Mouse (Mus musculus) cerebellum, postnatal 25 days (tissue): Measurements from ENCODE around the gene Tm6sf1.
A peak's percentile ranks its signal among the peaks of the same experiment; 100 is the strongest.
"Not testable (repeated sequence)": the region's sequence is repeated elsewhere in the genome, so short reads cannot be mapped to it uniquely, and the experiment has no call there.

Experiments used
- DNase-seq, 2 experiments: peaks; one replicate each; pipeline ENCODE4 v3.0.0; 2021; ENCODE audit warnings: mixed read lengths in 2 of 2

The Tm6sf1 gene

DNA sequence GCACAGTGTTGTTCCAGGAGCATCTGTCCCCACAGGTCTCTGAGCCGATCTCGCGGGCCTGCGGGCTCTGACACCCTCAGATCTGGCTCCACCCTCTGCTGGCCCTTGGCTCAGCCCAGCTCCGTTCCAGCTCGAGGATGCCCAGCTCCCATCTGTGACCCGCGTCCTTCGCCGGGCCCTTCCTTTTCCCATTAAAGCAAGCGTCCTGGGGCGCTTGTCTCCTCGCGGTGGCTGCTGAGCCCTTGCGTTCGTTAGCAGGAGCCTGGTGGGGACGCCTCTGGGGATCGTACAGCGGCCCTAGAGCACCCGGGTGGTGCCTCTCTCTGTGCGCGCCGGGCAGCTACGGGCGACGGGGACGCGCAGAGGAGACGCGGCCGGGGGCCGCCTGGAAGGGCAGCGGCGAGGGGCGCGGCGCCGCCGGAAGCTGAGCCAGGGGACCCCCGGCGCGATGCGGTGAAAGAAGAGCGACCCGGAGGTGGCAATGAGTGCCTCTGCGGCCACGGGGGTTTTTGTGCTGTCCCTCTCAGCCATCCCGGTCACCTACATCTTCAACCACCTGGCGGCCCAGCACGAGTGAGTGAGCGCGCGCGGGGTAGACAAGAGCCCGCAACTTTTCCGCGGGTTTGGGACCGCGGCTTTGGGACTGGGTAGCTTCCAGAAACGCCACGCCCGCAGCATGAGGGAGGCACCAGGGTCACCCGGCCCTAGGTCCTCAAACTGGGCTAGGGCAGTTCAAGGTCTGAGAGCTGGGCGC is at the start of gene Tm6sf1:
Gene Tm6sf1 (plus strand): TSS at position 34 of the 754 bp plus-strand sequence.
- peak; percentile 25 to 44 for DNase-seq

DNA sequence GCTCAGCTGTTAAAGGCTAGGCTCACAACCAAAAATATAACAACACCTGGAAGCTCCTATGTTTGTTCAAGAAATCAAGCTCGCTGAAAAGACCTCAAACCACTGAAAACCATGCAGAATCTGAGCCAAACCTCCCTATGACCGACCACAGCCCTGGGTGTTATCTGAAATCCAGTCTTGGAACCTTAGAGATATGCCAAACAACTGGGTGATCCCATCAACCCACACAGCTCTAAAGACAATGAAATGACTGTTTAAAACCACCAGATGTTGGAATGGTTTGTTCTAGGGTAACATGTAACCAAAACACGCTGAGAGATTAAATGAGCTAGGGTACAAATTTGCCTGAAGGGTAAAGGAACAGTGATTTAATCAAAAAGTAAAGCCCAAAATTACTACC is 33.9 kb upstream of the Tm6sf1 start:
- DNase-seq, result no peak

DNA sequence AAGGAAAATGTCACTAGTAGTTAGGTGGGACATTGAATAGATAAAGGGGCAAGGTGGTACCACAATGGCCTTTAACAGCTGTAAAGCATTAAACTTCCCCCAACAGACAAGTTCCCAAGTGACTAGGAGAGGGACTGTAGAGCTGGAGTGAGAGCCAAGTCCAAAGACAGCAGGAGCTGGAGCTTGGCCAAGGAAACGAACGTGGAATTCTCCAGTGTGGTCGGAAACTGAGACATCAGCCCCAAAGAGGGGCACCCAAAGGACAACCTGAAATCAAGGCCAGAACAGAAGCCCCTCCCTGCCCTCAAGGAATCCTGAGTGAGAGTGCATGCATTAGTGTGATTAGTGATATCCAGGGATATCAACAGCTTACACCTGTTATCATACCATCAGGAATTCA is 33.4 kb upstream of the Tm6sf1 start:
- peak in 1 of 2 experiments; percentile 21 for DNase-seq

DNA sequence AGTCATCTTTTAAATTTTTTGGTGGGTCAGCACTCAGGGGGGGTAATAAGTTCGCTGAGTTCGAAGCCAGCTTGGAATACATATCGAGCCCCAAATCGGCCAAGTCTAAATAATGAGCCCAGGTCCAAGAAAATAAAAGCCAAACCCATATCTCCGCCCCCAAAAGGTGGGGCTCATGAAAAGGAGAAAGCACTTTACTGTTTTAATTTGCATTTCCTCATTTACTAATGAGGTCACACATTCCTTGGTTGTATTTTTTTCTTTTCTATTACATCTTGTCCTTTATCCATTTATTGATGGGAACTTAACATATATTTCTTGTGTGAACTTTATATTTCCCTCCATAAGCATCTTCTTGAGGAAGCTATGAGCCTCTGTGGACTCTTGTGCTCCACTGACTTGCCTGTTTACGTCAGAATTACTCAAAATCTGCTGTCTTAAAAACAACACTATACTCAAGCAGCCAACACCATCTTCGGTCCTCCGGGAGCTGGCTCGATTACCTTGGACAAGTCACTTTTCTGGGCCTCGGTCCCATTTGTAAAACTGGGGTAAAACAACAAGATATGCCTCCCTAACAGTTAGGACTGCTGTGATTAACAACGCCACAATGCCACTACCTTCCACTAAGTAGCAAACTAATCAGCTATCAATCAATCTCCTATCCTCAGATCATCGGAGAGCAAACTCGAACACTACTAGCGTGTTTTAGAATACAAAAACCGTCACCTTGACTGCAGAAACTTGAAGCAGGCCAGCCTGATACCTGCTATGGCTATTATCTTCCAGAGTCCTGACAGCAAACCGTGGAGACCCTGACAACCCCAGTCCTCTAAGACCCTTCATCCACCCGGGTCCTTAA is 30.8 kb upstream of the Tm6sf1 start:
- no peak for DNase-seq

DNA sequence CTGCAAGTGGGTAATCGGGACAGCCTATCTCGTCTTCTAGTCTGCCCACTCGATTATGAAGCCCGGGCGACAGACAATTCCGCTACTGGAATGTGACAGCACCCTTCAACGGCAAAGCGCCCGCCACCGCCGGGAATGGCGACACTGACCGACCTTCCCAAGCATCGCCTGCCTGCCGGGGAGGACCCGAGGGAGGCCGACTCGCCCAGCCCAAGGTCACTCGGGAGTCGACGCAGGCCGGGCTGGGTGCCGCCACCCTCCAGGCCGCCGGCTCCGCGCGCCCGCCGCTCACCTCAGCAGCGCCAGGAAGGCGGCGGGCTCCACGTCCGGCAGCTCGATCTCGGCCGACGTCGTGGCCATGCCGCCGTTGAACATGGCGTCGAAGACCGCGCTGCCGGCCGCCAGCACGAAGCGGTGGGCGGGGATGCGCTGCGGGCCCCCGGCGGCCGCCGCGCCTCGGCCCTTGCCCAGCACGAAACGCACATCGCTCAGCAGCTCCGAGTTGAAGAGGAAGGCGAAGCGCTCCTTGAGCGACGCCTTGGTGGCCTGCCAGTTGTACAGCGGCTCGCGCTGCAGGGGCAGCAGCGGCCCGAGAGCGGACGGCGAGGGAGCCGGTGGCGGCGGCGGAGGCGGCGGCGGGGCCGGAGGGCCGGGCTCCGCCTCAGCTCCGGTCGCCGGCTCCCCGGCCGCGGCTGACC is 30.0 kb upstream of the Tm6sf1 start:
- DNase-seq, result peak; percentile 50 to 66

DNA sequence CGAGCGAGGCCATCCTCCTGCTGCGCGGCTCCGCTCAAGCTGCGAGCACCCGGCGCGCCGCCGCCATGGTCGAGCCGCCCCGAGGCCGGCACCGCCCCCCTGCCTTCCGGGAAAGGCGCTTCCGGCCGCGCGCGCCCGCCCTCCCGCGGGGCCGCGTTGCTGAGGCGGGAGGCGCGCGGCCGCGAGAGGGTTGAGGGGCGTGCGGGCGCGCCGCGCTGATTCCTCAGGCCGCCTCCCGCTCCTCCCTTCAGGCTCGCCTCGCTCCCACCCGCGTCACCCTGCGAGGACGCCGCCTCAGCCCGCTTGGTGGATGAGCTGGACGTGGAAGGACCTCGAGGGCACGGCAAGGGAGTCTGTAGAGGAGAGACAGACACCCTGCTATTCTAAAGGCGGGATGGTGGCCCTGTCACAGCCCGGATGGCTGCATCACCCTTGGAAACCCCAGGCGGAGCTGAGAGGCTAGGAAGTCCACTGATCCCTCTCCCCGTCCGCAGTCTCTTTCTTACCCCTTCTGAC is 29.4 kb upstream of the Tm6sf1 start, which contains the start of gene Btbd1:
Gene Btbd1 (minus strand): TSS at position 53 of the 516 bp plus-strand sequence.
- DNase-seq, result peak in 1 of 2 experiments; percentile 80

DNA sequence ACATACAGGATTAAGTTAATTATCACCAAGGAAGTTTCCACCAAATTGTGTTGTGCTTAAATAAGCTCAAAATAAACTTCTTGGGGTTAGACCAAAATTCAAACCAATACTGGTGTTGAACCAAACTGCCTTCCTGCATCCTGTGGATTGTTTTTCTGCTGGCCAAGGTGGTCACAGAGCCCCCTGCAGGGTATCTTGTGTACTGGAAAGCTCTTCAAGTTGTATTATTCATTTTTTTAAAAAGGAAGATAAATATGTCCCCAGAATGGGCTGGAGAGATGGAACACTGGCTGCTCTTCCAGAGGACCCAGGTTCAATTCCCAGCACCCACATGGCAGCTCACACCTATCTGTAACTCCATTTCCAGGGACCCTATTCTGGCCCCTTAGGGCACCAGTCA is 24.0 kb upstream of the Tm6sf1 start:
- no peak for DNase-seq

DNA sequence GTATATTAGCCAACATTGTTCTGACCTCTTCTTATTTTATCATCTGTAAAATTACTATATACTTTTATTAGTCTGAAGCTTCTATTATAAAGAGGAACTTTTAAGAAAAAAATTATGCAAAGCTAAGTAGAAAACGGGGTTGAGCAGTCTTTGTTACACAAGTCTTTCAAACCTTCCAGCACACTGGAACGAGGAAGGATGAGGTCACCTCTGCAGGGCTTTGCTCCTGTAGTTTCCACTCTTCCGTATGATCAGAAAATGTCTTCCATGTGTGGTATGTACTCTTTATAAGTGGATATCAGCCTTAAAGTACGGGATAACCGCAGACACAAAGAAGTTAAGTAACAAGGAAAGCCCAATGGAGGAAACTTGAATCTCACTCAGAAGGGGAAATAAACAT is 23.4 kb upstream of the Tm6sf1 start:
- no peak for DNase-seq

DNA sequence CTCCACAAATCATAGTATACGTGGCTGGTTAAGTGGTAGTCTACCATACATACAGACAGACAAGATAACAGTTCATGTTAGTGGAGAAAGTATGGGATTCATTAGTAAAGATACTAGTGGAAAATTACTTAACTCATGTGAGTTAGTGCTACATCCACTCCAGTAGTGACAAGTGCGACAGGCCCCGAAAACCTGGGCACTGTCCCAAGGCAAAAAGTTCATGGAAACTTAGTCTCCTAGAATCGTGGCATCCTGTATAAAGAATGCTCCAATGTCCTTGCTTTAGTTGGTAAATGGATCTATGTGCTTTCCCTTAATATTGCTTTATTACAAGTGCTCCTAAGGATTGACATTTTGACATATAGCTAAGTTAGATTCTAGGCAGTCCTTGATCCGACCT is 21.0 kb upstream of the Tm6sf1 start:
- DNase-seq, result not testable (repeated sequence)

DNA sequence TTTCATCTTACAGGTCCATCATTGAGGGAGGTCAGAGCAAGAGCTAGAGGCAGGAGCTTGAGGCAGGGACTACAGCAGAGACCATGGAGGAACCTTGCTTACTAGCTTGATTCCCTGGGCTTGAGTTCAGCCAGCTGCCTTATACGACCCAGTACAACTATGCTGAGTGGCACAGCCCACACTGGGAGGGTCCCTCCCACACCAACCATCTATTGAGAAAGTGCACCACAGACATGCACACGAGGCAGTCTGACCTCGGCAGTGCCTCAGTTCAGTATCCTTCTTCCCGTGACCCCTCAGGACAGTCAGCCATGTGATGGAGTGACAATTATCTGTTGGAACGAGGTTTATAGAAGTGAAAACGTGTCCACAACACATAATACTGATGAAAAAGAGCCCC is 19.1 kb upstream of the Tm6sf1 start:
- no peak for DNase-seq

DNA sequence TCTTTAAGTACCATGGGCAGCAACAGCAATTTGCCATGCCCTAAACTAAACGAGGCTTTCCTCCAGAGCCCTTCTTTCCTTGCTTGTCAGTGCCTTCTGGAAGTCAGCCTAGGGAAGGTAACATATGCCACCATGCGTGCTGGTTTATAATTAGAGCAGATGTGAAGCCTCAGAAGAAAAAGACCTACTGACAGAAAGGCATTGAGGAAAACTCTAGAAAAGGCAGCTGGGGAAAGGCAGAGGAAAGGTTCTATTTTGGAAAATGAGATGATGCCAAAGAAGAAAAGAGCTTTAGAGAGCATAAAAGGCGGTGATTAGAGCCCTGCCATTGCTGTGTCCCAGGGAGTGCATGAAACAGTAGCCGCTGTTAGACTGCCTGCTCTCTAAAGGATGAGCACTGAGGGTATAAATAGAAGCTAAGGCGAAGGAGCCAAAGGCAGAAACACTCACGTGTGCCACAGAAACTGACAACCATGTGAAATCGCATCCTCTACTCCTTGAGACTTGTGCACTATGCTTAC is 18.1 kb upstream of the Tm6sf1 start:
- no peak for DNase-seq

DNA sequence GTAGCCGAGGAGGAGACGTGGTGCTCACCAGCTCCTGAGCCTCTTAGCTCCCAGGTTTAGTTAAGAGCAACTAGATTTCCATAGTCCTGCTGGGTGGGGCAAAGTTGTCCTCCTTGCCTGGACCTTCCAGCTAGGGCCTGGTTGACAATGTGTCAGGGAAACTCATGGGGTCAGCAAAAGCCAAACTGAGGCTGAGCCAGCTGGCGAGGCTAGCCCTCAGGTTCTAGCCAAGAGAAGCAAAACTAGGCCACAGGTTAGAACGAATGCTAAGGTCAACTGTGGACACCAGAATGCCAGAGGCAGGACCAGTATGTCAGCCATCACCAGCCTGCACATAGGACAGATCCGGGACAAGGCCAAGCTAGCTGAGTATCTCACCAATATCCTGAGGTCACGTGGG is 17.4 kb upstream of the Tm6sf1 start:
- no peak for DNase-seq

DNA sequence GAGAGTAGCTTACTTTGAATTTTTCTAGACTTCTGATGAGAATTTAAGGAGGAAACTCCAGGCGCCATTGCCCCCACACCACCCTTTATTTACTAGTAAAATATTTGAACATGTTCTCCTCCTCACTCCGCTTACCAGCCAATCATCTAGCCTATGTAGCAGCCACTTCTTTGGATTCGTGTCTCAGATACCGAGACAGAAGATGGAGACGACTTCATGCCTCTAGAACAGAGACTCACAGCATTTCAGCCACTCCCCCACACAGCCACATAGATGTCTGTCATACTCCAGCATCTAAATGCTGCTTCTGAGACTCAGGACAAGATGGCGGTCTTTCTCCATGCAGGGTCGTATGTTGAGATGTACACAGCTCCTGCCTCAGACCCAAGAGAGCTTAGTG is 16.7 kb upstream of the Tm6sf1 start:
- no peak for DNase-seq

DNA sequence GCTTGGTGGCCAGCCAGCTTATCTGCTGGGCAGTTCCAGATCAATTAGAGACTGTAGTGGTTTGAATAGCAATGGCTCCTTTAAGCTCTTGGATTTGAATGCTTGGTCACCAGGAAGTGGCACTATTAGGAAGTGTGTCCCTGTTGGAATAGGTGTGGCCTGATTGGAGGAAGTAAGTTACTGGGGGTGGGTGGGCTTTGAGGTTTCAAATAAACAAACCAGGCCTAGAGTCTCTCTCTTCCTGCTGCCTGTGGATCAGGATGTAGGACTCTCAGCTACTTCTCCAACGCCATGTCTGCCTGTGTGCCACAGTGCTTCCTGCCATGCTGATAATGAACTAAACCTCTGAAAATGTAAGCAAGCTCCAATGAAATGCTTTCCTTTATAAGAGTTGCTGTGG is 15.8 kb upstream of the Tm6sf1 start:
- no peak for DNase-seq

DNA sequence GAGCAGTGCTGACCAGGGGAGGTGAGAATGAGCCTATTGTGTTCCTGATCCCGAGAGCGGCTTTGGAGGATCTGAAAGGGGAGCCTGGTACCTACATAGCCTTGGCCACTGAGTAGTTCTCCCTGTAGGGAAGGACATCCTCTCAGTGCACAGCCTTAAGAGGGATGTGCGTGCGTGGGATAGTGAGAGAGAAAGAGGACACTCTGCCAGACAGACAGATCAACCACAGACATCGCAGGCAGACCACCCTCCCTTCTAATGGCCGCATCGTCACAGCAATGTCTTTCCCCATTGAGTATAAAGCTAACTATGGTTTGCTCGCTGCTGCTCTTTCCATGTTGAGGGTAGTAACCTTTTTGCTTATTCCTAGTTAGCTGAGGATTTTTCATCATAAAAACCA is 14.9 kb upstream of the Tm6sf1 start:
- no peak for DNase-seq

DNA sequence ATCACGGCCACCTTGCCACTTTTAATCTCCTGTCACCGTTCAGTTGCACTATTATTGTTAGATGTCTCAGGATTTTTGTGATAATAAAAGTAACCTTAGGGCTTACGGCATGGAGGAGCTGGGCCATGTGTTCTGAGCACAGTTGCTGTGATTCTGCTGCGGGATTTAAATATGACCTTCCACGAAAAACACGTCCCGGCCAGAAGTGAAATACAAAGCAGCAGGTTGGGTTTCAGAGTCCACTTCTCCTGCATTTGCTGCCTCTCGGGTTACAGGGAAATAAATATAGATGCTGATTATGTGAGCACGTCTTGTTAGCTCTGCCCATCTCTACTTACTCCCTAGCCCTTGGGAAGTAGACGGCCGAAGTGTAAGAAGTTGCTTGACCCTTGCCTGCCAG is 14.0 kb upstream of the Tm6sf1 start:
- DNase-seq, result no peak

DNA sequence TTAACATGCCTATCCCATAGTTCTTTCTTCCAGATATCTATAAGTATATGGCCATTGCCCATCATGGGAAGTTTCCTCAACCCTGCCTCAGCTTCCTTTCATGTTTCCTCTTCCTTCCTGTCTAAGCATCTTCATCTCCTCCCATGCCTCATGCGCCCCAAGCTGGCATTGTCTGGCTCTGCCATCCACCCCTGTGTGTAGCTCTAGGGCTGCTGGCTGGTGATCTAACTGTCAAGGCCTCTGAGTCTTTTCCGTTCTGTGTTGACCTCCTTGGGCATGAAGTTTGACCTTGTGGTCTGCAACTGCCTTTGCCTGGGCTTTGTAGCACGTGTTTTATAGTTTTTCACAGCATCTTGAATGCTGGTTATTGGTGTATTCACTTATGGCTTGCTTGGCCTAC is 13.5 kb upstream of the Tm6sf1 start:
- DNase-seq, result no peak

DNA sequence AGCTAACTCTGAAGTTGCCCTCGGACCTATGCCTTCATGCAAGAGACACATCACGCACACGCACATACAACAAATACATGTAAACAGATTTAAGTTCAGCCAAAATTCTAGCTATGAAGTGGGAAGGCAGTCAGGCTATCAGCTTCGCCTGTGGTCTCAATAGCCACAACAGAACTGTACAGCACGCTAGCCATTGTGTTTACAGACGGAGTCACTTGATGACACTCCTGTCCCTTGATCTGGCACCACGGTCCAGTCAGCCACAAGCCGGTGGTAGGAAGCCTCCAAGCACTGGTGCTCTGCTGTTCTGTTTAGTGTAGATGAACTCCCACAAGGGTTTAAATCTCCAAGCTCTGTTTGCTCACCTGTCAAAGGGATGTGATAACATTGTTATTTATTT is 12.8 kb upstream of the Tm6sf1 start:
- DNase-seq, result no peak

DNA sequence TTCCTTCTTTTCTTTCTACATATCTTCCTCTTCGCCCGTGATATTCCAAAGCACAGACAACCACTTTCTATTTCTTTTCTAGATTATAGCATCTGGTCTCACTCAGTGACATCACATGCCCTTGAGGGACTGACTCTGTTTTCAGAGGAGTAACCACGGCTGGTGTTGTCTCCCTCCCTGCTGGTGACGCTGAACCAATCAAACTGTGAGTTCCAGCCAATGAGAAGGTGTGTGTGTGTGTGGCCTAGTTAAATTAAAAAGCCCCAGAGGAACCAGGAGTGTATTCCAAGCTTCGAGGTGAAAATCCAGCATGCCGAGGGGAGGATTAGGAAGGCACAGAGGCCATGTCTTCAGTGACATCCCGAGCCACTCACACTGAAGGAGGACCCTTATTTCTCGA is 11.8 kb upstream of the Tm6sf1 start:
- no peak for DNase-seq

DNA sequence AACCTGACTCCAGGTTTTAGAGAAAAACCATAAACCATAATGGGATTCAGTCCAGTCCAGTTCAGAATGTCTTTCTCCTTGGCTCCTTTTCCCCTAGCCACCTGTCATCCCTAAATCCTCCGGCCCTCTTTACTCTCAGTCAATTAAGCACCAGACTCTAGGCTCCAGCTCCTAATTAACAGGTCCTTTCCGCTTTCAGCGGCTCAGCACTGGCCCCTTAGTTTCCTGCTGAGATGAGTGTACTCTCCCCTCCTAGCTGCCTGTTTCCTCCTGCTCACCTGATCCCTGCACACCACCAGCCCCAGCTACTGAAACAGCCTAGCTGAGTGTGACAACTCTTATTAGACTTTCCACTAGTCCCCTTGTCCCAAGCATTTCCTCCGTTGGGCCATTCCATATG is 11.0 kb upstream of the Tm6sf1 start:
- peak; percentile 37 to 51 for DNase-seq

DNA sequence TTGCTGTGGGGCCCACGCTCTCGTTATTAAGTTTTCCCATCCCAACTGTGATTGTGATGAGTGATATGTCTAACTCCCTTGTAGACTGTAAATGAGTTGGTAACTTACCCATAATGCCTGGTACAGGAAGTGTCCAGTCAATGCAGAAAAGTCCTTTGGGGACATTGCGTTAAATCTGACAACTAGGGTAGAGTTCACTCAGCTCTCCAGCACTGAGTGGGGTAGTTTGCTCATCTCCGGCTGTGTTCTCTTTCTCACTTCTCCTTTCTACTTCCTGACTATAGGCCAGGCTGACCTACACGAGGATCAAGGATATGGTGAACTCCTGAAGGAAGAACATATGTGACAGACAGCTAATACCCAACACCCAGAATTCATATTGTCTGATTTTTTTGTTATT is 9.6 kb upstream of the Tm6sf1 start:
- DNase-seq, result no peak

DNA sequence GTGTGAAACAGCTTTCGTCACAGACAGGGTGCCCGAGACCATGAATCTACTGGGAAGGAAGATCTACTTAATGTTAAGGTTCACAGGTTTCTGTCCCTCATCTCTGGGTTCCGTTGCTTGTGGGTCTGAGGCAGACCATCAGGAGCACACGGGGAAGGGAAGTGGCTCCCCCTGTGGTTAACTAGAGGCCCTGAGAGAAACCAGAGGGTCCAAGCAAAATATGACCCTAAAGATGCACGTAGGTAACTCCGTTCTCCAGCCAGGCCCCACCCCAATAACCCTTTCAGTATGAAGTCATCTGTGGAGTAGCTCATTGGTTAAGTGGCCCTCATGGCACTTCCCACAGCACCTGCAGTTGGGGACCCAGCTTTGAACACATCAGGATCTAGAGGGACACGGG is 9.2 kb upstream of the Tm6sf1 start:
- no peak for DNase-seq

DNA sequence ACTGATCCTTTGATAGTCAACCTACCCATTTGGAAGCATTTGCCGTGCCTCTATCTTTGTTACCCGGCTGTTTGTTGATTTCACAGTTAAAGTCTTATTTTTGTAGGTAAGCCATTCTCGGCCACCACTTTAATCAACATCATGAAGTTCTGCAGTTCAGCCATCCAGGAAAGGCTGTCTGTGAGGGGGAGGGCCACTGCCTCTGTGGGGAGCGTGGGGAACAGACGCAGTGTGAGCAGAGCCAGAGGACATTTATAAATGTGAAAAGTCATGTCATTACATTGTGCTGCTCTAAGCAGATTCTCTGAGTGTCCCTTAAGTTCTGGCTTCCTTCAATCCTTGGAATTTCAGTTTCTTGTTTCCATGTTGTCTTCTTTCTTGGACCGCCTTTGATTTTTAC is 8.6 kb upstream of the Tm6sf1 start:
- no peak for DNase-seq
